Mouse (Mus musculus): Measurements from ENCODE around the gene Abcf1.
"Not testable (repeated sequence)": the region's sequence is repeated elsewhere in the genome, so short reads cannot be mapped to it uniquely, and the experiment has no call there.

Abcf1 gene

DNA sequence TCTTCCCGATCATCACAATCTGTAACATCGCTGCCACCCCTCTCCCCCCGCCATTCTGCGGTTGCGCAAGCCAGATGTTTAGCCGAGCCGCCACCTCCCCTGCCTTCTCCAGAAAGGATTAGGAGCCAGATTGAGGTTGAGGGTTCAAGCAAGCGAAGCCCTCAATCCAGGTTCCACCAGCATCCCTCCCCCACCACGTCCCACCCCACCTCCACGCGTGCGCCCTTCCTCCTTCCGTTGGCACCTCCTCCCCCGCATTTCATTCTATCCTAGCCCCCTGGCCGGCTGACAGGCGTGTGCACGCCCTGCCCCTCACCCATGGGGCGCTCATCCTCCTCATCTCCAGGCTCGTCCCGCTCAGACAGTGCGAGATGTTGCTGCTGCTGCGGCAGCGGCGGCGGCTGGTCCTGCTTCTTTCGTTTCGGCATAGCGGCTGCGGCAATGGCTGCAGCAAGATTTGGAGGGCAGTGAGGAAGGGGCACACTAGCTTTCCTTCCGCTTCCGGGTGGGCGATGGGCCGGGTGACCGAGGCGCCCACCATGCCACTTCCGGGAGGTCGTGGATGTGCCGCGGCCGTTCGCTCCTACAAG lies 9.3 kb upstream of the Abcf1 start:
- DNase-seq, result no peak

DNA sequence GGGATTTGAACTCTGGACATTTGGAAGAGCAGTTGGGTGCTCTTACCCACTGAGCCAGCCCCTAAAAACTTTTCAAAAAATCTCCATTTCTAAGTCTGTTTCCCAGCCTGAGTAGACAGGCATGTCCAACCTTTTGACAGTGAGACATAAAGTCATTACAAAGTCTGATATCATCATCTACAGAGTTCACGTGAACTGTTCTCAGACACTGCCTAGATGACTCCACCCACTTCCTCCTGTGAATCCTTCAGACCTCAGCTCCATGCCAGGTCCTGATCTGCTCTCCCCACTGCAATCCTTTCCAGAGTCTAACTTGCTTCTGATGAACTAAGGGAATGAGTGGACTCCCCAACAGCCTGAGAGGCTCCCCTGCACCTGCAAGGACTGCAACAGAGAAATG lies 2.6 kb upstream of the Abcf1 start:
- DNase-seq, result peak; percentile 14

- peak; percentile 38 for DNase-seq
Measured at GRCm38 (mm10) chr17:35967621-35968020, 1.9 kb downstream of the Abcf1 start.

DNA sequence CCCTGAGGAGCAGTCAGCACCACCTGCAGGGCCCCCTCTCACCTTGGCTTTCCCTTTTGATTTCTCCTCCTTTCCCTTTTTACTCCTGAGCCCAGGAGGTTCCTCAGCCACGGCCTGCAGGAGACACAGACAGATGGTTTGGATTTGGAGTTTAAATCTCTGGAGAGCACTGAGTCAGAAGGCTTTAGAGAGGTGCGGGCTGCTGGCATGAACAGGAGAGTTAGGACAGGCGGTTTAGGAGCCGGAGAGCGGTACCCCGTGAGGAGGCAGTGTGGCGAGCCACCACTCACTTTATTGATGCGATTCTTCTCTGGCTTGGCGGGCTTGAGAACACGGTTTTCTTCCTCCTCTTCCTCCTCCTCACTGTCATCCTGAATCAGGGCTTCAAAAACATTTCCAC lies 6.3 kb downstream of the Abcf1 start:
- DNase-seq, result no peak

DNA sequence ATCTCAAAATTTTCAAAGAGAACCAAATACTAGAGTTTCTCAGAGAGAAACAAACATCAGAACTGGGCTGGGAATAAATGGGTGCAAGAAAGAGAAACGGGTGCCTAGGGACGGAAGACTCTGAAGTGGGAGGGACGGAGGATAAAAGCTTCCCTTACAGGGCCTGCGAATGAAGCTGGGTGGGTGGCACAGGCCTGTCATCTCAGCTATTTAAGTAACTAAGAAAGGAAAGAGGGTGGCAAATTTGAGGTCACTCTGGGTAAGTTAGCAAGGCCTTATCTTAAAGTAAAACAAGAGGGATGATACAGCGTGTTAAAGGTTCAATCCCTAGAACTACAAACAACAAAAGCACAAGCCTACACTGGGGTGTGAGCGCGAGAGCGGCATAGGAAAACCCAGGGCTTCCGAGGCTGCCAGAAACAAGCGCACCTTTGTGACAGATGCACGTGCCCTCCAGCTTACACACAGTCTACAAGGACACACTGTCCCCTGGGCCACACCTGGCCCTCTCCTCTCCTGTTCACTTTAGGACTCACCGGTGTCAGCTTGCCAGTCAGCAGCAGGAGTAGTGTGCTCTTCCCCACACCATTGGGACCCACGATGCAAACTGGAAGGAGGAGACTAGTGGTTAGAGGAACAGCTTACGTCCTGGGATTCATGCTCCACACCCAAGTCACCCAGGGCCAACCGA lies 10.9 kb downstream of the Abcf1 start:
- no peak for DNase-seq

GRCm38 (mm10) chr17:35954665-35955064 lies 14.9 kb downstream of the Abcf1 start:
- DNase-seq, result no peak

GRCm38 (mm10) chr17:35952559-35952958 lies 17.0 kb downstream of the Abcf1 start:
- not testable (repeated sequence) for DNase-seq

GRCm38 (mm10) chr17:35950946-35951345 lies 18.6 kb downstream of the Abcf1 start:
- not testable (repeated sequence) for DNase-seq

- DNase-seq, result no peak
Measured at GRCm38 (mm10) chr17:35939941-35940340, 29.6 kb downstream of the Abcf1 start.

- DNase-seq, result no peak
Measured at GRCm38 (mm10) chr17:35939108-35939507, 30.5 kb downstream of the Abcf1 start.

- DNase-seq, result no peak
Measured at GRCm38 (mm10) chr17:35937700-35938348, 31.7 kb downstream of the Abcf1 start.

- DNase-seq, result not testable (repeated sequence)
Measured at GRCm38 (mm10) chr17:35935763-35936162, 33.8 kb downstream of the Abcf1 start.

GRCm38 (mm10) chr17:35932608-35933007 lies 37.0 kb downstream of the Abcf1 start:
- DNase-seq, result no peak

DNA sequence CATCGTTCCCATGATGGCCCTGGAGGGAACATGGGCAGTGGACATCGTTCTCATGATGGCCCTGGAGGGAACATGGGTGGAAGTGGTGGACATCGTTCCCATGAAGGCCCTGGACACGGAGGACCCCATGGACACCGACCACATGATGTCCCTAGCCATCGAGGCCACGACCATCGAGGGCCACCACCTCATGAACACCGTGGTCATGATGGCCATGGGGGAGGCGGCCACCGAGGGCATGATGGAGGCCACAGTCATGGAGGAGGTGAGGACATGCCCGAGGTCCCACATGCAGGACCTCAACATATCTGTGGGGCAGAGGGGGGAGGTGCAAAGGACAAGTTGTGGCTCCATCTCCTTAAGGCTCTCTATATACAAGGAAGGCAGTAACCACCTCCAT lies 38.9 kb downstream of the Abcf1 start:
- DNase-seq, result no peak

- no peak for DNase-seq
Measured at GRCm38 (mm10) chr17:35929534-35929933, 40.0 kb downstream of the Abcf1 start.

DNA sequence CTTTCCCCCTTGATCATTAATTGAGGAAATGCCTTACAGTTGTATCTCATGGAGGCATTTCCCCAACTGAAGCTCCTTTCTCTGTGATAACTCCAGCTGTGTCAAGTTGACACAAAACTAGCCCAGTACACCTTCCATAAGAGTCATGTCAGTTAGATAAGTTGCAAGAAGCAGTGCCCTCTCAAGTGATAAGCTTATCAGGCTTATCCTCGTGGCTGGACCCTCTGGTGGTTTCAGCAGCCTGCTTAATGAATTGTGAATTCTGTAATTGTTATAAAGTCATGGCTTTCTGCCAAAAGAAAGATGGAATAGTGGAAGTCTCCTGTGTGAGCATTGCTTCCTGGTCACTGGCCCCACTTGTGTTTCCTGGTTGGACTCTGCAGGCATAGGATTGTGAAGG lies 42.1 kb downstream of the Abcf1 start:
- DNase-seq, result no peak

DNA sequence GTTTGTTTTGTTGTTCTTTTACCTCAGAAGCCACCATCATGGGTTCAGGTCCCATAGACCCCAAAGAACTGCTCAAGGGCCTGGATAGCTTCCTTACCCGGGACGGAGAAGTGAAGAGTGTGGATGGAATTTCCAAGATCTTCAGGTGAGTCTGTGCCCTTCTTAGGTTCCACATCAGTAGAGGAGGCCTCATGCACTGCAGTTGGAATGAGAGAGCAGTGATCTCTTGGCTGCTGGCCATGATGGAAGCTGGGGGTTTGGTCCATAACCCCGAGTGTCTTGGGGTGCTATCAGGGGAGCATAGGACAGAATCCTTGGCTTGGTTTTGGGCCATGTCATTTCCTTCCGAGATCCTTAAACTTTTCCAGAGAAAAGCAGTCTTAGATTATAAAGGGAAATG lies 46.3 kb downstream of the Abcf1 start:
- no peak for DNase-seq

- no peak for DNase-seq
Measured at GRCm38 (mm10) chr17:35922566-35922965, 47.0 kb downstream of the Abcf1 start.

DNA sequence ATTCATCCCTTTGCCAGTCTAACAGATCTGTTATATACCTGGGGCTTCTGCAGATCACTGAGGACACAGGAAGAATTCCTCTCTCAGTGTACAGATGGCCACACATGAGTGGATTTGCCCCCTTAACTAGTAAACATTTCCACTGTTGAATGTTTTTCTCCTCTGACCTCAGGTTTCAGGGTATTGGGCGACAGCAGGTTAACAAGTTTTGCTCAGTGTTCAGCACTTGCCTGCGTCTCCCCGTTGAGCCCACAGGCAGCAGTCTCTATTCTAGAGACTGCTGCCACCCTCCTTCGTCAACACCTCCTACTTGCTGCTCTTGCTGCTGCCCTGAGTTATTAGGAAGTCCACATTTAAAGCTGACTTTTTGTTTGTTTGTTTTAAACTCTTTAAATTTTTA lies 47.9 kb downstream of the Abcf1 start:
- DNase-seq, result no peak

DNA sequence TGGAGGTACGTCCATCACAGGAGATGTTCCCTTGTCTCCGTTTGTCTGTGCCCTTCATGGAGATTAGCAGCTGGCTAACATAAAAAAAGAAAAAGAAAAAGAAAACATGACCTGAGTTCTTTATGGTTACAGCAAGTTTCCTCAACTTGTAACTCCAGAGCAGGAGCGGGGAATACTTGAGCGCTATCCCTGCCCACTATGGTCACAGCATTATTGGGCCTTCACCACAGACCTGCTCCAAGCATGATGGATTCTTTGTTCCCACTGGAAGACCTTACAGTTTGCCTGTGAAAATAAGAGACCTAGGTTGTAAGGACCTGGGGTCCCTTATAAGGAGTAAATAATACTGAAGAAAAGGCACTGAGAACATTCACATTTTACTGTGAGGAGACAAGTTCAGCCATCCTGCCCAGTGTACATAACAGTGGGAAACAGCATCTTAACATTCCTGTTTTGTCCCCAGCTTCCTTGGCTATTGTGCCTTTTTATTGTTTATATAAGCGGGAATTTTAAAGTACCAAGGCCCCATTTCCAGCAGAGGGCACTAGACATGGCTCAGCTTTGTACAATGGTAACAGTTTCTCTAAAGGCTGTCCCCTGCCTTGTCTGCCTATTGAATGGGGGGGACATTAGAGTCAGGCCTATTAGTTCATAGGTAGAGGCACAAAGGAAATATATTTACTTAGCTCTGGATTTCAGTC lies 48.5 kb downstream of the Abcf1 start:
- no peak for DNase-seq

DNA sequence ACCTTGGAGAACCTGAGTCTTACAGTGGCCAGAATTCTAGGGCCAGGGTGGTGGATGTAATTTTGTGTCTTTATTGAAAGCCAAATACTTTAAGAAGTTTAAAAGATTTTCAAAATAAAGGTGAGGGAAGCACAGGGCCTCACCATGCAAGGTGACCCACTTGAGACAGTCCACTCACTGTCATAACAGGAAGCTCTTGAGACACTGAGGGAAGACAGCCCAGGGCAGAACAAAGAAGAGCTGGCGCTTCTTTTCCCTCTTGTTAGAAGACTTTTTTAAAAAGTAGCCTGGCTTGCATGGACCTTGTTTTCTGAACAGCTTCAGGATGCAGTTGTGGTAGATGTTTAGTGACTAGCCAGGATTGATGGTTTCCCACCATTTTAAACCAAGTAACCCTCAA lies 49.2 kb downstream of the Abcf1 start:
- DNase-seq, result no peak

GRCm38 (mm10) chr17:35919864-35920301 lies 49.7 kb downstream of the Abcf1 start:
- DNase-seq, result no peak

GRCm38 (mm10) chr17:35919060-35919715 lies 50.4 kb downstream of the Abcf1 start:
- DNase-seq, result peak; percentile 97
